Mouse (Mus musculus) mouse trophoblast stem cell (cell line): ENCODE measurements around the gene Alb.

Source experiments
- in situ Hi-C, 2 experiments: fragments of 300-500 bp; cut with MseI, MboI; formaldehyde crosslinking; loops; 2 replicates in 1 of 2; 3 replicates in 1 of 2; pipeline ENCODE4 v1.15.1; 2025

The Alb gene

GRCm38 (mm10) chr5:90492440-90492839 lies 31.7 kb downstream of the Alb start:
- in situ Hi-C loops, result no loop called here

- in situ Hi-C loops, result no loop called here
Observed at GRCm38 (mm10) chr5:90494308-90494707, 33.6 kb downstream of the Alb start.

GRCm38 (mm10) chr5:90499509-90499908 lies 38.8 kb downstream of the Alb start:
- in situ Hi-C loops, result no loop called here

- in situ Hi-C loops, result loop anchor here in 1 of 2 experiments (10.0 kb wide), 1 partner anchor 296 kb away; no protein-coding TSS in a partner anchor
Observed at GRCm38 (mm10) chr5:90500714-90501113, 40.0 kb downstream of the Alb start.

GRCm38 (mm10) chr5:90501752-90502151 lies 41.1 kb downstream of the Alb start:
- in situ Hi-C loops, result loop anchor here in 1 of 2 experiments (10.0 kb wide), 1 partner anchor 297 kb away; no protein-coding TSS in a partner anchor

- in situ Hi-C loops, result loop anchor here in 1 of 2 experiments (10.0 kb wide), 1 partner anchor 300 kb away; no protein-coding TSS in a partner anchor
Observed at GRCm38 (mm10) chr5:90504742-90505141, 44.0 kb downstream of the Alb start.

- in situ Hi-C loops, result loop anchor here in 1 of 2 experiments (10.0 kb wide), 1 partner anchor 302 kb away; no protein-coding TSS in a partner anchor
Observed at GRCm38 (mm10) chr5:90506507-90506906, 45.8 kb downstream of the Alb start.

GRCm38 (mm10) chr5:90507411-90507949 lies 46.8 kb downstream of the Alb start:
- in situ Hi-C loops, result loop anchor here in 1 of 2 experiments (10.0 kb wide), 1 partner anchor 303 kb away; no protein-coding TSS in a partner anchor

- in situ Hi-C loops, result loop anchor here in 1 of 2 experiments (10.0 kb wide), 1 partner anchor 305 kb away; no protein-coding TSS in a partner anchor
Observed at GRCm38 (mm10) chr5:90509828-90510592, 49.3 kb downstream of the Alb start.

GRCm38 (mm10) chr5:90512288-90512955 lies 51.7 kb downstream of the Alb start:
- in situ Hi-C loops, result no loop called here

- in situ Hi-C loops, result no loop called here
Observed at GRCm38 (mm10) chr5:90515561-90515960, 54.9 kb downstream of the Alb start.

GRCm38 (mm10) chr5:90518356-90519100 lies 57.8 kb downstream of the Alb start, which contains the start of gene Afm:
TSS of gene Afm (plus strand) at chr5:90518932.
- in situ Hi-C loops, result no loop called here
